Mouse (Mus musculus) liver, postnatal 0 days (tissue): ENCODE data around the gene Omt2a.

Experiments used
- CTCF ChIP-seq: sonication (generic); IDR thresholded peaks from 2 replicates; pipeline ENCODE4 v1.5.1; 2016; ENCODE audit warnings: antibody characterized with exemption, low read depth
- EP300 ChIP-seq: IDR thresholded peaks from 2 replicates; pipeline ENCODE4 v1.6.1; 2016; ENCODE audit warnings: antibody characterized with exemption, low read depth, mild to moderate bottlenecking

- TF ChIP-seq EP300, result no peak
- TF ChIP-seq CTCF, result no peak
These were observed 37.1 kb upstream of the Omt2a start for GRCm38 (mm10) chr9:78351504-78352220.
